Mouse (Mus musculus) left cerebral cortex, postnatal 25 days (tissue): ENCODE measurements around the gene Nfs1. TPM values are rescaled to one million over a fixed set of nuclear protein-coding genes. Genes with fewer than 3 reads are reported as not detected.
"Not testable (repeated sequence)": the region's sequence is repeated elsewhere in the genome, so short reads cannot be mapped to it uniquely, and the experiment has no call there.

Source experiments
- DNase-seq, 2 experiments: peaks; one replicate each; pipeline ENCODE4 v3.0.0; 2022; ENCODE audit warnings: low spot score in 2 of 2, mixed read lengths in 1 of 2
- intact Hi-C: fragments of 180-260 bp; cut with DNase I; formaldehyde crosslinking; loops from one replicate; pipeline ENCODE4 v1.15.1; 2025
- total RNA-seq, 2 experiments: library from RNA; stranded (reverse); gene quantifications; 2 replicates each; pipeline ENCODE4 v1.2.3; 2021

The Nfs1 gene
- total RNA-seq: 10 to 100 TPM; 37.8 to 42.7 TPM

DNA sequence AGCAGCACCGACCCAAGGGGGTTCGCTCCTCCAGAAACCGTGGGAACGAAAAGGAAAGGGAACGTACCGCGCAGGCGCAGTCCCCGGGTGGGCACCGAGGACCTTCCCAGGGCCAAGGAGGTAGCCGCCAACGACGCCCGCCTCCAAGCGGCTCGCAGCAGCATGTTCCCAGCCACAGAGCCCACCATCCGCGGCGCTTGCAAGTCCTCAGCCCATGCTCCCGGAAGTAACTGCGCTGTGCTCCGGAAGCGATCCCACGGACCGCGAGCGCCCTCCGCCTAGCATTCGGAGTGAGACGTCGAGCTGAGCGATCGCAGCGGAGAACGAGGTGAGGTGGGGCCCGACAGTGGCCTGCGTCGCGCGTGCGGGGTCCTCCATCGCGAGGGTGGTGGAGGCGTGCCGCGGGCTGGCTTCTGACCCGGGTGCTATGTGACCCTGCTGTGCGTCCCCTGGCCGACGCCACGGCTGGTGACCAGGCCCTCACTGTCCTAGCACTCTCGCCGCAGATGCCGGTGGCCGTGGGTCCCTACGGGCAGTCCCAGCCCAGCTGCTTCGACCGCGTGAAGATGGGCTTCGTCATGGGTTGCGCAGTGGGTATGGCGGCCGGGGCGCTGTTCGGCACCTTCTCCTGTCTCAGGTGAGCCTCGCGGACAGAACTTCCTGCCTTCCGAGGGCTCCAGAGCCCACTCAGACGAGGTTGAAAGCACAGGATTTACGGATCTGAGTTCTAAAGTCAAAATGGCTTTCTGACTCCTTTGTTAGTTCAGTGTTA is at the start of gene Nfs1, which contains the start of gene Romo1:
Gene Nfs1 (minus strand): TSS at position 234 of the 772 bp plus-strand sequence.
Gene Romo1 (plus strand): TSS at position 87 of the 772 bp plus-strand sequence.
- DNase-seq: peak; percentile 93 to 96
- intact Hi-C loops: loop anchor here (2.0 to 5.0 kb wide), 2 partner anchors 33 to 182 kb away; partner anchors contain the start of genes Cpne1 and Rbm12

DNA sequence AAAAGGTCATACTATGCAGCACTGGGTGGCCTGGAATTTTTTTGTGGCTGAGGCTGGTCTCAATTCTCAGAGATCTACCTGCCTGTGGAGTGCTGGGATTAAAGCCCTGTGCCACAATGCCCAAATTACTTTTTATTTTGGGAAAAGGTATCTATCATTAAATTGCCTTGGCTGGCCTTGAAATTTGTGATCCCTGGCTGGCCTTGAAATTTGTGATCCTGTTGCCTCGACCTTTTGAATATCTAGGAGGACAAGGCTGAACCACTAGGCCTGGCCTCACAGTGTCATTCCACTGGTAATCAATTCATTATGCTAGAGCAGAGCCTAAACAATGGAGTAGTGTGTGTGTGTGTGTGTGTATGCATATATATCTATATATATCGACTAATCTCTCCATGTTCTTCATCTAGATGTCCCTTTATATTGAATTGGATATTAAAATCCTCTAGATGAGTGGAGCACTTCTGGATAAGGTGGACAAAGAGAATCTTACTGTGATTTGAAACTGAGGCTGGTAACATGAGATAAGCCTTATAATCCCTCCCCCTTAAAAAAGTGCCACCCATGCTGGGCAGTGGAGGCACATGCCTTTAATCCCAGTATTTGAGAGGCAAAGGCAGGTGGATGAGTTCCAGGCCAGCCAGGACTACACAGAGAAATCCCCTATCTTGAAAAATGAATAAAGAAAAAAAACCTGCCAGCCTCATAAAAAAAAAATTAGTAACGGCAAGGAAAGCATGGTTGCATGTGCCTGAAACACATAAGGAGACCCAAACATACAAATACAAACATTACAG is 49.3 kb upstream of the Nfs1 start:
- DNase-seq: no peak
- intact Hi-C loops: no loop called here

DNA sequence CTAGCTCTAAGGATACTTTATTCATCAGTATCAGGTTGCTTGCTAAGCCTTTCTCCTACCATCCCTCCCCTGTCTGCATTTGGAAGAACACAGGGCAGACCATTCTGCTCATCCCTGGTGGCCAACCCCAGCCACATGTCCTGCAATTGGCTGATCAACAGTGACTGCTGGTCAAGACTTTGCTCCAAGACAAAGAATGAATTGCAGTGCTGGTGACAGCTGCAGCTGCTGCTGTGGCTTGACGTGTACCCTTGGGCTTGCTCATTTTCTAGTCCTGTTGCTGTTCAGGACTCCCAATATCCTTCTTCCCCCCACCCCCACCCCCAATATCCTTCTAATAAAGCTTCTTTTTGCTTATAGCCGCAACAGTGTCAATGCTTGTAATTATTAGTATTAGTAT is 48.1 kb upstream of the Nfs1 start:
- intact Hi-C loops: no loop called here
- DNase-seq: no peak

DNA sequence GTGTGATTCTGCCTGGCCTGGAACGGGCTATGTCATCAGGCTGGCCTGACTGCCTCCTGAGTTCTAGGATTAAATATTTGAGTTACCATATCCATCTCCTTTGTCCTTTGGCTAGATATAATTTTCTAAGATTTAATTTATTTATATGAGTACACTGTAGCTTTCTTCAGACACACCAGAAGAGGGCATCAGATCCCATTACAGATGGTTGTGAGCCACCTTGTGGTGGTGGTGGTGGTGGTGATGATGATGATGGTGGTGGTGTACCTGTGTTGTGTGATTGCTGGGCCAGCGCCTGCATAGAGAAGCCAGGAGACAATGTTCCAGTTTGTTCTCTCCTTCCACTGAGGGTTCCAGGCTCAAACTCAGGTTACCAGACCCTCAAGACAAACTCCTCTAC is 47.6 kb upstream of the Nfs1 start:
- intact Hi-C loops: no loop called here
- no peak for DNase-seq

DNA sequence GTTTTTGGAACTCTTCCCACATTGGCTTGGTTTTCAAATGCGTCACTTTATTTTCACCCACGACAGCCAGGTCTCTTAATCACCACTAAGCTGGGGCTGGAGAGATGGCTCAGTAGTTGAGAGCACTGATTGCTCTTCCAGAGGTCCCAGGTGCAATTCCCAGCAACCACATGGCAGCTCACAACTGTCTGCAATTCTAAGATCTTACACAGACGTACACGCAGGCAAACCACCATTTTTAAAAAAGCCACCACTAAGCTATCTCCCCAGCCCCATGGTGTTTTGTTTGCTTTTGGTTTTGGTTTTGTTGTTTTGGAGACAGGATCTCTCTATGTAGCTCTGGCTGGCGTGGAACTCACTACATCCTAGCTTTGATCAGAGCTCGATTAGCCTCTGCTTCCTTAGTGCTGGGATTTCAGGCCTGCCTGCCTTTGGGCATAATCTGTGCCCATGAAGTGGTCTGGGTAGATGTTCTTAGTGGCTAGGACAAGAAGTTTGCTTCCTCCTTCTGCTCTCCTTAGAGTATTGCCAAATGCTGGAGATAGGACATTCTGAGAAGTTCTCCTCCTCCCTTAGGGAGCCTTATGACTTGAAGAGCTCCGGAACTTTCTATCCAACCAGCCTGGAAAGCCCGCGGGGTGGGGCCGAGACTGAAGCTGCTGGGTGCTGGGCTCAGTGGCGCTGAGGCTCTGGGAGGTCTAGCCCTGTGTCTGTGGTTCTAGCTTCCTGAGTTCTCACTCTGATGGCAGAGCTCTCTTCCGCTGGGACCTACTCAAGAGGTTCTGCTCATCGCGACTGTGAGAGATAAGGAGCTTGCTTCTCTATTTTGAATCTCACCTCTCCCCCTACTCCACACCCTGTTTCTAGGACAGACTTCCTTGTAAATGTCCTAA is 46.3 kb upstream of the Nfs1 start:
- intact Hi-C loops: no loop called here

DNA sequence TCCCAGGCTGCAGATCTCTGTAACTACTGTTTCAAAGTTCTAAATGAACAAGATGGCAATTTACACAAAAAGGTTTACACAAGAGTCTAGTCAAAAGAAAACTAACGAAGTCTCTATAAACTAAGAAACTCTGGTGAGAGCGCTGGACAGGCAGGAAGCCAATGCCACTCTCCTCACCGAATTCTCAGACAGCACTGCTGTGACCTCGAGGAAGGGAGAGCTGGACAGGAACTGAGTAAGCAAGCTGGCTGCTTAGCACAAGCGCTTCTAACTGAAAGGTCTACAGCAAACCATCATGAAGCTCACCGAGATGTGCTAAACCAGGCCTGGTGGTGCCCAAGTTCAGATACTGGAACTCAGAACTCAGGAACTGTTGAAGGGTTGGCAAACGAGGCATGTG is 45.3 kb upstream of the Nfs1 start:
- intact Hi-C loops, DNase-seq: not testable (repeated sequence)

More for the DNA sequence above, 46.3 kb upstream of the Nfs1 start:
- DNase-seq: no peak

DNA sequence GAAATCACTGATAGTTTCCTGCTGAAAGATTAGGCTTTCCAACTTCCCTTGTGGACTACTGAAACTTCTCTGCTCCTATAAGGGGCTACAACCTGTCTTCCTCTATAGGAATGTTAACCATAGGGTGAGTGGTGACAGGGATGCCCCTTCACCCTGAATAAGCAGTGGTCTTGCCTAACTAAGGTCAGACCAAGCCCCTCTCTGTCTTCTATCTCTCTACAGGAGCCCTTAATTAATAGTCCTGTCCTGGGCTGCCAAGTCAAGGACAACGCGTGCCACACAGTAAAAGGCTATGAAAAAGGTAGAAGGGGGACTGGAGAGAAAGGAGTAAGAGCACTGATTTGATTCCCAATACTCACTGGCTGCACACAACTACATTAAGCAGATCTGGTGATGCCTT is 37.6 kb upstream of the Nfs1 start:
- intact Hi-C loops: no loop called here
- no peak for DNase-seq

DNA sequence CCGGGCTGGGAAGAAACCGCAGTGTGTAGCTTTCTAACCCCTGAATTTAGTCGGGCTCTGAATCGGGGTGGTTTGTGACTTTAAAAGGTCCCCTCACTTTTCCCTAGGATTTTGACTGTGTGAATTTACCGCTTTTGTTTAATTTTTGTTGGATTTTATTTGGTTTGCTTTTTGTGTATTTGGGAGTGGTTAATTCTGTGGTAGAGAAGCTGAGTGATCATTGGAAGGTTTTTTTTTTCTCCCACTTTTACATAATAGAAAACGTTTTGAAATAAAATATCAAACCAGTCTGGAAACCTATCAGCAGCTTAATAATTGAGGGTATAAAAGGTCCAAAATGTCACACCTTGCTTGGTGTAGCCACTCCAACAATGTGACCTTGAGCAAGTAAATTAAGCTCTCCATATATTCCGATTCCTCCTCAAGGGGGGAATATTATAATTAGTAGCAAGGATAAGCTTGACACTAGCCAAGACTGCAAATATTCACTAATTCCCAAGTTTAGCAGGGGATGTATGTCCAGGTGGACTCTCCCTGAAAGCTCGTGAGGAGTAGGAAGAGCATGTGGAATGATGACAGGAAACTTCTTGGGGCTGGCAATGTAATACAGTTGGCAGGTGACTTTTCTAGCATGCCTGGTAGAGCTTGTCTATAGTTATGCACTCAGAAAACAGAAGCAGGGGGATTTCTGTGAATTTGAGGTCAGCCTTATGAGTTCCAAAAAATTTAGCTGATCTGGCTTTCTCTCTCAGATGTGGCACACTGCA is 37.0 kb upstream of the Nfs1 start:
- intact Hi-C loops: no loop called here
- peak in 1 of 2 experiments; percentile 37 for DNase-seq

DNA sequence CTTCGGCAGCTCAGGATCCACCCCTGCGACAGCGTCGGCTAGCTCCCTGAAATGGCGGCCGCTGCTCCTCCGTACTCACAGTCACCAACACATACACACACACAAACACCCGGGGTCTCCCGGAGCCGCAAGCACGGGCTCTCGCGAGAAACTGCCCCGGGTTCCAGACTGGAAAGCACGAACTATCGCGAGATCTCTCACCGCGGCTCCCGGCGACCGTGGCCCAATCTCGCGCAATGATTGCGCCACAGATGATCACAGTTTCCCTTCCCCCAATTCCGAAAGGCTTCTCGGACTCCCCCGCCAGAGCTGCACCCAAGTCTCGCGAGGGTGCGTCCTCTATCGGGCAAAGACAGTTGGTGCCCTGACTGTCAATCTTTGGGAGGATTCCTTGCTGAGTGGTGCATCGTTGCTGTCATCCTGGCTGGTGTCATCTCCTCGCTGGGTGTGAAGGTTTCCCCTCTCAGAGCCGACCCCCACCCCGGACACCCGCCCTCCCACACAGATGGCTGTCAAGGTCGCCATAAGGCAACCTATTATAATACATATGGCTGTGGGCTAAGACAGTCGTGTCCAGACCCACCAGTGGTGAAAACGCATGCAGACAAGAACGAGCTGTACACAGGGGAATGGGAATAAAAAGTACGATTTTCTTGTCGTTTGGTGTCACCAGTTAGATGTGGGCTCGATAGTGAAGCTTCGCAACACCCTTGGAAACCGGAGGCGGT is 36.3 kb upstream of the Nfs1 start, which contains the start of gene Rbm39:
Gene Rbm39 (minus strand): TSS at position 145 of the 728 bp plus-strand sequence.
- peak; percentile 100 for DNase-seq
- intact Hi-C loops: no loop called here

DNA sequence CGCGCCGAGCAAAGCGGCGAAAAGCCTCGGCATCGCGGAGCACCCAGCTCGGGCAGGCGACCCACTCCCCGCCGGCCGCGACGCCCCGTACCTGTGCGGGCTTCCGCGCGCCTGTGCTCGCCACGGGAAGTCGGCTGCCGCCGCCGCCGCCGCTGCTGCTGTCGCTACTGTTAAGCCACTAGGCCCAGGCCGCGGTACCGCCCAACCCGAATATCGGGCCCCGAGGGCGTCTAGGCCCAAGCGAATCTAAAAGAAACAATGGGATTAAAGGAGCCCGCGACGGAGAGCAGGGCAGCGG is 35.8 kb upstream of the Nfs1 start:
- intact Hi-C loops: loop anchor here (5.0 kb wide), 1 partner anchor 98 kb away; no protein-coding TSS in a partner anchor
- no peak for DNase-seq

DNA sequence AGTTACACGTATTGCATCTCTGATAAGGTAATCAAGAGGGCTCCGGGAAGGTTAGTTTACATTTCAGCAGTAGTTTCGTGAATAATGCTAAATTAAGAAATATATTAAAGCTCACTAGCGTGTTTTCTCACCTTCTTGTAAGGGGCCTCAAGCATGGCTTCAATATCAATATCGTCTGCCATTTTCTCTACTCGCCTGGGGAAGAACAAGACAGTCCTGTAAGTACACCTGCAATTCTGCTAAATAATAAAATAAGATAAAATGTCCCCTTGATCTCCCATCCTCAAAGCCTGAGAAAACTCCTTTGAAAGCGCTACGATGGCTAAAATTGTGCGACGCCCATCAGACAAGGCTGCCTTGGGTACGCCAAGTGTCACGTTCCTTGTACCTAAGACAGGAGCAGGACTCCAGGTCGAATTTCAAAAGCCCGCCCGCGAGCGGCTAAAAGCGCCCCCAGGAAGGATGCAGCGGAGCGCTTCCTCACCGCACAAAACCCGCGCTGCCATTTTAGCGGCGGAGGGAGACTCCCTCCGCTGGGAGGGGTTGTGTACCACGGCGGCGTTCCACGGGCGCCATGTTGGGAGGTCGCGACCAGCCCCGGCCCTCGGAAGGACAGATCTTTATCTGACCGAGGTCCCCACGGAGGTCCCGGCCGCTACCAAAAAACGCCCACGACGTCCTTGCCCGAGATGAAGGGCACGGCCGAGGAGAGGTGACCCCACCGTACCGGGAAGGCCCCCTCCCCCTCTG is 35.2 kb upstream of the Nfs1 start:
- DNase-seq: peak; percentile 72 to 80
- intact Hi-C loops: loop anchor here (5.0 kb wide), 1 partner anchor 98 kb away; no protein-coding TSS in a partner anchor

DNA sequence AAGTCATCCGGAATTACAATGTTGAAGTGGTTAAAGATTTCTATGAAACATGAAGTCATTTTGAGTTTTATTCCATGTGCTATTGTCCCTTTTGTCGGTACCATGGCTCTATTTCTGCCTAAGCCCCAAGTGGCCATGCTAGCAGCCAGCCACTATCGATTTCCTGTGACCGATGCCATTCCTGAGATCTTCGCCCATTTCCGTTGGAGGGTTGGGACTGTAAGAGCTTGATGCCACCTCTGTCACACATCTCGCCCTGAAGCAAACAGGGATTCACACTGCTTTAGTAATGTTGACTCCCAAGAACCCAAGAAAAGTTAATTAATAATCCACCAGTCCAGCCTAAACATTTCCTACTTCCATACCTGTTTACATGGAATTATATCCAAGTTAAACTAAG is 33.7 kb upstream of the Nfs1 start:
- DNase-seq: no peak
- intact Hi-C loops: loop anchor here (5.0 kb wide), 1 partner anchor 100 kb away; no protein-coding TSS in a partner anchor

DNA sequence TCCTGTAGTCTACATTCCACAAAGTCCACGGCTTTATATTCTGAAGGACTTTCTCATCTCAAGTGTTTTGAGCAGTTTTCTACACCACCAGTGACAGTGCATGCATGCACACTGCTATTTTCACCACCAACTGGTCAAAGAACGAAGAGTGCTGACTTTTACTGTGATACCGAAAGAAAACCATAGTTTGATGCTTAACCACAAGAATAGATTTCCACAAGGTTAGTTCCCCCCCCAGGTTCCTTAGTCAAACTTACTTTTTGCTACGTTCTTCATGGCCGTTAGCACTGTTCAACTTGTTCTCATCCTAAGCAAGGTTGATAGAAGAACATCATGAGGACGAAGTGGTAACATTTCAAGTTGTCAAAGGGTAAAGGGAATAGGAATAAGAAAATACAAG is 33.1 kb upstream of the Nfs1 start:
- no peak for DNase-seq
- intact Hi-C loops: loop anchor here (5.0 kb wide), 1 partner anchor 100 kb away; no protein-coding TSS in a partner anchor

DNA sequence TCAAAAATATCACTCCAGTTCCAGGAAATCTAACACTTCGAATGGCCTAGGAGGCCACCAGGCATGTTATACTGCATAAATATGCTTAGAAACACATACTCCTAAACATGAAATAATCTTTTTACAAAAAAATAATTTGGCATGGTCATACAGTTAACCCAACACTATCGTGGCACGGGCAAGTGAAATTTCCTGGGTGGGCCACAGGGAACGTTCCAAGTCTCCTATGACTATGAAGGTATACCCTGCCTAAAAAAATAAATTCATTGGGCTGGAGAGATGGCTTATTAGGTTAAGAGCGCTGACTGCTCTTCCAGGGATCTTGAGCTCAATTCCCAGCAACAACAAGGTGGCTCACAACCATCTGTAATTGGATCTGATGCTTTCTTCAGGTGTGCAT is 22.6 kb upstream of the Nfs1 start:
- no peak for DNase-seq
- intact Hi-C loops: no loop called here

DNA sequence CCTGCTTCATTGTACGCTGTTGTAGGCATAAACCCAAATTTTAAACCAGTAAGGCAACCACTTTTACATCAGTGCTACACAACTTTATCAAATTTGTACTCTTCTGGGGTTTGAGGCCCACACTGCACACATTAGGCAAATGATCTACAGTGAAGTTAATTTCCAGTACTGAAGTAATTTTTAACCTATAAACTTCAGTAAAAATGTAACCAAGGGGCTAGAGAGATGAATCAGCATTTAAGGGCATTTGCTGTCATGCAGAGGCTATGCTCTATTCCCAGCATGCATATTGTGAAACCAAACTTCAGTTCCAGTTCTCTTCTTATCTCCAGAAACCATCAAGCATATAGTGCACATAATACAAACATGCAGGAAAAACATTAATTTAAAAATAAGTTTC is 21.5 kb upstream of the Nfs1 start:
- DNase-seq: no peak
- intact Hi-C loops: no loop called here

DNA sequence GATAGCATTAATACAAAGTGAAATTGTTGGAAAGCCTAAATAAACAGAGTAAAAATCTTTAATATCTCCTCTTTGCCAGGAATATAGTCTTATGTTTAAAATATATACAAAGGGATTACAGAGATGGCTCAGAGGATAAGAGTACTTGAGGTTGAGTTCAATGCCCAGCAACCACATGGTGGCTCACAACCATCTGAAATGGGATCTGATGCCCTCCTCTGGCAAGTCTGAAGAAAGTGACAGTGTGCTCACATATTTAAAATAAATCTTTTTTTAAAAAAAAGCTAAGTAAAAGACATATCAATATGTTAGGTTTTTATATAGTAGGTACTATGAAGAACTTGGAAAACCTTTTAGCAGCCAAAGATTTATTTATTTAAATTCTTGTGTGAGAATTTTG is 7.6 kb upstream of the Nfs1 start:
- intact Hi-C loops: no loop called here
- DNase-seq: no peak

DNA sequence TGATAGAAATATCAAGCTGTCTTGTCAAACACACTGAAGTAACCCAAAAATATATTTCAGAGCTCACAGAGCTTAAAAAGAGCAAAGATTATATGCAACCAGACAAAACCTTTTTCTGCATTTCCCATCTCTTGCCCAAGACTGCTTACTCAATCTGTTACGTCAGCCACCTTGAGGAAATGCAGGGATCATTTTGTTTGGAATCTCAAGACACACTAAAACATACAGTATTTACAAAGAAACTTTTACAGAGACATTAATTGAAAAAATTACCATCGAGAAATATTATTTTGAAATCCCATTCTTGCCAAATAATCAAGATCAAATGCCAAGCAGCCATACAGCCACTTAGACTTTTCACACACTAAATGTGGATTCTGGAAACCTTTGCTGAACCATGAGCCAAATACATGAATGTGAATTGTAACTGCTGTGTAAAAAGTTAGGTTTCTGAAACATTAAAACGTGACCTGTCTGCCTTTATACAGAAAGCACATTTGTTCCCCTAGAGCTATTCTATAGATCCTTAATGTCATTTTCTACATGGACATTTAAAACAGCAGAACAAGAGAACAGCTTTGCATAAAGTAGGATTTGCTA is 3.4 kb upstream of the Nfs1 start:
- intact Hi-C loops: no loop called here
- no peak for DNase-seq
